Mouse (Mus musculus) E14TG2a.4 (cell line): ENCODE data around the gene Cd59a.

Experiments used
- CTCF ChIP-seq: conservative IDR thresholded peaks from 2 replicates; pipeline ENCODE4 v1.5.1; 2014; ENCODE audit warnings: low read length
- NANOG ChIP-seq: IDR thresholded peaks from 2 replicates; pipeline ENCODE4 v1.6.1; 2014; ENCODE audit warnings: borderline replicate concordance, low read length, mixed read lengths
- POU5F1 ChIP-seq: IDR thresholded peaks from 2 replicates; pipeline ENCODE4 v1.6.1; 2014; ENCODE audit warnings: low read length, borderline replicate concordance

GRCm38 (mm10) chr2:104163418-104163817 lies 67.8 kb downstream of the Cd59a start:
- no peak for TF ChIP-seq CTCF
- no peak for TF ChIP-seq POU5F1
- no peak for TF ChIP-seq NANOG
